Mouse (Mus musculus): ENCODE results near the gene Snapc3. TPM values are rescaled to one million over a fixed set of nuclear protein-coding genes. Genes with fewer than 3 reads are reported as not detected.

The Snapc3 gene
- polyA plus RNA-seq, 1 experiment: 8.0 TPM

DNA sequence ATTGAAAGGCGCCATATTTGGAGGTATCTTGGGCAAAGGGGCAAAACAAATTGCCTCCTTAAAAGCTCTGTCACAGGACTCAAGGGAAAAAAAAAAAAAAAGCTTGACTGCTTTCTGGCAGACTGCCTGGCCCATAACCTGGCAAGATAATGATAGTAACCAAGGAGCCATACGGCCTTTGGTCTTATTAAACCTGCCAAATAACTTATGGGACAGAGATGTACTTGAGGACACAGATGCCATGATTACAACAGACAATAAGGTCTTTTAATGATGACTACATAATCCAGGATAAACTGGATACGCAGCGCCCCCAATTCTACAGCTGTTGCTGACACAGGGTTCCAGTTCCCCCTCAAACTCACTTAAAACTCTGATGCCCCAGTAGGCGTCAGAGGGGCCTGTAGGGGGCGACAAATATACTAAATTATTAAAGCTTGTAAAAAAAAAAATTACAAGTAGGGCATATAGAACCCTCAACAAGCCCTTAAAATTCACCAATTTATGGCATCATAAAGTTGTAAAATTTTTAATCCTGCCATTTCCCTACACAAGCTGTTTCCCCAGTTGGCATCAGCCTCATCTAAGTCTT is 33.5 kb upstream of the Snapc3 start:
- H3K4me1 ChIP-seq (ENCODE audit: control insufficient read depth, insufficient read depth, low read length): 0 out of 2 replicates have a peak, but pooled peaks cover 3% of the 10 kb centered on the region
- no peak for TF ChIP-seq POLR2A (IDR thresholded peaks at IDR 0.05; ENCODE audit: control insufficient read depth, low read depth, low read length)
- no peak for TF ChIP-seq CTCF (IDR thresholded peaks at IDR 0.05; ENCODE audit: control insufficient read depth, insufficient read depth, insufficient replicate concordance, low read depth, low read length)

GRCm38 (mm10) chr4:83385091-83385490 is 32.4 kb upstream of the Snapc3 start:
- Histone ChIP-seq H3K4me1 (ENCODE audit: control insufficient read depth, insufficient read depth, low read length) (0 out of 2 replicates have a peak, but pooled peaks cover 3% of the 10 kb centered on the region), H3K36me3 (ENCODE audit: control insufficient read depth, insufficient read depth, low read length) (no peaks in the 10 kb centered on the region), H3K27me3 (ENCODE audit: control insufficient read depth, insufficient read depth, low read length) (no peaks in the 10 kb centered on the region), H3K4me3 (ENCODE audit: control insufficient read depth, low read depth, low read length) (no peak overlapping the region), H3K27ac (ENCODE audit: control insufficient read depth, insufficient read depth, low read depth, low read length) (no peak overlapping the region)
- TF ChIP-seq POLR2A (IDR thresholded peaks at IDR 0.05; ENCODE audit: control insufficient read depth, low read depth, low read length) (no peak), CTCF (IDR thresholded peaks at IDR 0.05; ENCODE audit: control insufficient read depth, insufficient read depth, insufficient replicate concordance, low read depth, low read length) (no peak)

More for the DNA sequence above, 33.5 kb upstream of the Snapc3 start:
- Histone ChIP-seq H3K36me3 (ENCODE audit: control insufficient read depth, insufficient read depth, low read length) (no peaks in the 10 kb centered on the region), H3K27me3 (ENCODE audit: control insufficient read depth, insufficient read depth, low read length) (no peaks in the 10 kb centered on the region), H3K4me3 (ENCODE audit: control insufficient read depth, low read depth, low read length) (no peak overlapping the region), H3K27ac (ENCODE audit: control insufficient read depth, insufficient read depth, low read depth, low read length) (no peak overlapping the region)

- no peaks in the 10 kb centered on the region for H3K4me1 ChIP-seq (ENCODE audit: control insufficient read depth, insufficient read depth, low read length)
- H3K27ac ChIP-seq (ENCODE audit: control insufficient read depth, insufficient read depth, low read depth, low read length): no peak overlapping the region
- no peaks in the 10 kb centered on the region for H3K27me3 ChIP-seq (ENCODE audit: control insufficient read depth, insufficient read depth, low read length)
- H3K36me3 ChIP-seq (ENCODE audit: control insufficient read depth, insufficient read depth, low read length): no peaks in the 10 kb centered on the region
- no peak for TF ChIP-seq CTCF (IDR thresholded peaks at IDR 0.05; ENCODE audit: control insufficient read depth, insufficient read depth, insufficient replicate concordance, low read depth, low read length)
- TF ChIP-seq POLR2A (IDR thresholded peaks at IDR 0.05; ENCODE audit: control insufficient read depth, low read depth, low read length): no peak
- H3K4me3 ChIP-seq (ENCODE audit: control insufficient read depth, low read depth, low read length): no peak overlapping the region
These were observed 27.0 kb upstream of the Snapc3 start for GRCm38 (mm10) chr4:83390551-83390950.

GRCm38 (mm10) chr4:83391956-83392355 is 25.6 kb upstream of the Snapc3 start:
- no peaks in the 10 kb centered on the region for H3K27me3 ChIP-seq (ENCODE audit: control insufficient read depth, insufficient read depth, low read length)
- no peak overlapping the region for H3K4me3 ChIP-seq (ENCODE audit: control insufficient read depth, low read depth, low read length)
- H3K27ac ChIP-seq (ENCODE audit: control insufficient read depth, insufficient read depth, low read depth, low read length): no peak overlapping the region
- H3K4me1 ChIP-seq (ENCODE audit: control insufficient read depth, insufficient read depth, low read length): no peaks in the 10 kb centered on the region
- H3K36me3 ChIP-seq (ENCODE audit: control insufficient read depth, insufficient read depth, low read length): no peaks in the 10 kb centered on the region
- TF ChIP-seq CTCF (IDR thresholded peaks at IDR 0.05; ENCODE audit: control insufficient read depth, insufficient read depth, insufficient replicate concordance, low read depth, low read length): no peak
- TF ChIP-seq POLR2A (IDR thresholded peaks at IDR 0.05; ENCODE audit: control insufficient read depth, low read depth, low read length): no peak

- H3K4me1 ChIP-seq (ENCODE audit: control insufficient read depth, insufficient read depth, low read length): no peaks in the 10 kb centered on the region
These were observed 23.8 kb upstream of the Snapc3 start for GRCm38 (mm10) chr4:83393733-83394132.

GRCm38 (mm10) chr4:83396346-83396745 is 21.2 kb upstream of the Snapc3 start:
- no peak overlapping the region for H3K4me3 ChIP-seq (ENCODE audit: control insufficient read depth, low read depth, low read length)
- no peaks in the 10 kb centered on the region for H3K36me3 ChIP-seq (ENCODE audit: control insufficient read depth, insufficient read depth, low read length)
- no peaks in the 10 kb centered on the region for H3K27me3 ChIP-seq (ENCODE audit: control insufficient read depth, insufficient read depth, low read length)
- H3K27ac ChIP-seq (ENCODE audit: control insufficient read depth, insufficient read depth, low read depth, low read length): no peak overlapping the region
- TF ChIP-seq POLR2A (IDR thresholded peaks at IDR 0.05; ENCODE audit: control insufficient read depth, low read depth, low read length): no peak
- no peak for TF ChIP-seq CTCF (IDR thresholded peaks at IDR 0.05; ENCODE audit: control insufficient read depth, insufficient read depth, insufficient replicate concordance, low read depth, low read length)
- no peaks in the 10 kb centered on the region for H3K4me1 ChIP-seq (ENCODE audit: control insufficient read depth, insufficient read depth, low read length)

More at GRCm38 (mm10) chr4:83393733-83394132, 23.8 kb upstream of the Snapc3 start:
- Histone ChIP-seq H3K4me3 (ENCODE audit: control insufficient read depth, low read depth, low read length) (no peak overlapping the region), H3K27ac (ENCODE audit: control insufficient read depth, insufficient read depth, low read depth, low read length) (no peak overlapping the region), H3K36me3 (ENCODE audit: control insufficient read depth, insufficient read depth, low read length) (no peaks in the 10 kb centered on the region), H3K27me3 (ENCODE audit: control insufficient read depth, insufficient read depth, low read length) (no peaks in the 10 kb centered on the region)
- TF ChIP-seq CTCF (IDR thresholded peaks at IDR 0.05; ENCODE audit: control insufficient read depth, insufficient read depth, insufficient replicate concordance, low read depth, low read length): no peak
- no peak for TF ChIP-seq POLR2A (IDR thresholded peaks at IDR 0.05; ENCODE audit: control insufficient read depth, low read depth, low read length)

- TF ChIP-seq CTCF (IDR thresholded peaks at IDR 0.05; ENCODE audit: control insufficient read depth, insufficient read depth, insufficient replicate concordance, low read depth, low read length) (no peak), POLR2A (IDR thresholded peaks at IDR 0.05; ENCODE audit: control insufficient read depth, low read depth, low read length) (no peak)
- no peak overlapping the region for H3K27ac ChIP-seq (ENCODE audit: control insufficient read depth, insufficient read depth, low read depth, low read length)
- no peaks in the 10 kb centered on the region for H3K36me3 ChIP-seq (ENCODE audit: control insufficient read depth, insufficient read depth, low read length)
- no peak overlapping the region for H3K4me3 ChIP-seq (ENCODE audit: control insufficient read depth, low read depth, low read length)
- no peaks in the 10 kb centered on the region for H3K4me1 ChIP-seq (ENCODE audit: control insufficient read depth, insufficient read depth, low read length)
- H3K27me3 ChIP-seq (ENCODE audit: control insufficient read depth, insufficient read depth, low read length): no peaks in the 10 kb centered on the region
These were observed 20.3 kb upstream of the Snapc3 start for GRCm38 (mm10) chr4:83396996-83397770.
